Mouse (Mus musculus): ENCODE results near the gene Tbcd.

DNA sequence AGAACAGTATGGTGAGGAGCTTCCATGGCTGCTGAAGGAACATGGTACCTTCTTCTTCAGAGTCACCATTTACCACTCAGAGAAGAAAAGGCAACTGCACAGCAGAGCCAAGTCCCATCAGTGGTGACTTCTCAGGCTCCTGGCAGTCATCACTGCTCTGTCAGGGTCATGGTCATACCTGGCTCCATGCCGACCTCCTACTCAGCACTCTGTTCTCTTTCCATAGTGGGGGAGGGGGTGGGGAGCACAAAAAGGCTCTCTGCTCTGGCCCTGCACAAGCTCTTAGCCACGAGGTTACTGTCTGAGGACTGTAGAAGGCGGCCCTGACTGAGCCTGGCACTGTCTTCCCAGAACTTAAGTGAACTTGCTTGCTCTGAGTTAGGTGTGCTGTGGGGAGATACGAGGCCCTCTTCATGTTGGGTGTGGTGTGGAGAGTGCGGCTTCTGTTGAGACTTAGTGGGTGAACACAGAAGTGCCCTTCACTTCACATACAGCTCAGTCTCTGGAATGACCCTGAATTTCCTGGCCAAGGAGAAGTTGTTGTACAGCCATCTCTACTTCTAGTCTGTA lies 91.6 kb downstream of the Tbcd start:
- TF ChIP-seq CTCF (IDR thresholded peaks at IDR 0.05; ENCODE audit: low read depth) (no peak), EP300 (IDR thresholded peaks at IDR 0.05; ENCODE audit: low read depth) (peak; percentile 59; the same call in 1 of the 2 replicates)

Data from liver, postnatal 0 days (tissue).